Mouse (Mus musculus): Measurements from ENCODE around the gene Pdgfc. TPM values are rescaled to one million over a fixed set of nuclear protein-coding genes. Genes with fewer than 3 reads are reported as not detected.

The Pdgfc gene
- total and polyA plus RNA-seq, 2 experiments, result 1.5 to 2.6 TPM

DNA sequence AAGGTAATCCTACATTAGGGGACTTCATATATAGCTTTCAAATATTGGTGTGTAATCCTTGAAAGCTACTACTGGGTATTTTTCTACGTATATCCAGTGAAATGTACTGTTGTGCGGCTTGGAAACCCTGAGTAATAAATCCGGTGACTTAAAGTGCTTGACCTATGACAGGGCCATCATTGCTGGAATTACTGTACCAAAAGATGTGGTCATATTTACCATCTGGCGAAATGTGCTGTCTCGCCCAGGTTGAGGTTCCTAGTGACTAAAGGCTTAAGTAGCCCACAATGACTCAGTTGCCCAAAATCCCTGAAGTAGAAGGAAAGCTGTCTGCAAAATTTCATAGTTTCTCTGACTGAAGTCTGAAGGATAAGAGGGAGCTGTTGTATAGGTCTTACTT, 127.9 kb downstream of the Pdgfc start:
- WGBS, result 94% methylated on average over 5 of the region's 5 CpGs
- DNase-seq (ENCODE audit: extremely low read depth, low read depth, low spot score), result no peak

GRCm38 (mm10) chr3:81170073-81170809, 134.0 kb downstream of the Pdgfc start:
- no peaks in the 10 kb centered on the region for H3K27me3 ChIP-seq (ENCODE audit: control insufficient read depth, insufficient read depth, low read length)
- no peaks in the 10 kb centered on the region for H3K79me2 ChIP-seq (ENCODE audit: control insufficient read depth, insufficient read depth, low read length)
- TF ChIP-seq POLR2A (IDR thresholded peaks at IDR 0.05; ENCODE audit: extremely low read depth, insufficient read depth, low read length), result no peak
- TF ChIP-seq CTCF (IDR thresholded peaks at IDR 0.05; ENCODE audit: low read depth, low read length), result no peak
- 84% methylated on average over 4 of the region's 4 CpGs for WGBS
- no peak overlapping the region for H3K27ac ChIP-seq (replicated peaks; ENCODE audit: insufficient read depth, low read depth, low read length)
- no peak overlapping the region for H3K4me3 ChIP-seq (ENCODE audit: insufficient read depth, low read depth, low read length)
- H3K9ac ChIP-seq (ENCODE audit: low read depth, low read length), result no peak overlapping the region
- DNase-seq (ENCODE audit: extremely low read depth, low read depth, low spot score), result no peak
- no peaks in the 10 kb centered on the region for H3K4me1 ChIP-seq (ENCODE audit: control insufficient read depth, insufficient read depth, low read length)
- no peaks in the 10 kb centered on the region; the same call in 1 of the 2 replicates for H3K36me3 ChIP-seq (ENCODE audit: control insufficient read depth, insufficient read depth, low read length)

More for the DNA sequence above, 127.9 kb downstream of the Pdgfc start:
- no peak for TF ChIP-seq CTCF (IDR thresholded peaks at IDR 0.05; ENCODE audit: low read depth, low read length)
- no peak for TF ChIP-seq POLR2A (IDR thresholded peaks at IDR 0.05; ENCODE audit: extremely low read depth, insufficient read depth, low read length)
- Histone ChIP-seq H3K4me1 (ENCODE audit: control insufficient read depth, insufficient read depth, low read length) (no peaks in the 10 kb centered on the region), H3K4me3 (ENCODE audit: insufficient read depth, low read depth, low read length) (no peak overlapping the region), H3K27ac (replicated peaks; ENCODE audit: insufficient read depth, low read depth, low read length) (no peak overlapping the region), H3K27me3 (ENCODE audit: control insufficient read depth, insufficient read depth, low read length) (no peaks in the 10 kb centered on the region), H3K9ac (ENCODE audit: low read depth, low read length) (no peak overlapping the region), H3K36me3 (ENCODE audit: control insufficient read depth, insufficient read depth, low read length) (no peaks in the 10 kb centered on the region), H3K79me2 (ENCODE audit: control insufficient read depth, insufficient read depth, low read length) (no peaks in the 10 kb centered on the region)

DNA sequence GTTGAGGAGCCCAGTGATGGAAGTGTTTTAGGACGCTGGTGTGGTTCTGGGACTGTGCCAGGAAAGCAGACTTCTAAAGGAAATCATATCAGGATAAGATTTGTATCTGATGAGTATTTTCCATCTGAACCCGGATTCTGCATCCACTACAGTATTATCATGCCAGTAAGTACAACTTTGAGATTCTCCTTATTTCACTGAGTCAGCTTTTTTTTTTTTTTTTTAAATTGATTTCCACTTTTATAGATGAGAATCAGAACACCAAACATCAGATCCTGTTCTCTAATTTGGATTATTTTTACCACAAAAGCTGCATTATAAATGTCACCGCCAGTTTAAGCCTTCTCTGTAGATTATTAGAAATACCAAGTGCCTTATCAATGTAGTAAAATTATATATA, 138.6 kb downstream of the Pdgfc start:
- TF ChIP-seq POLR2A (IDR thresholded peaks at IDR 0.05; ENCODE audit: extremely low read depth, insufficient read depth, low read length), result no peak
- TF ChIP-seq CTCF (IDR thresholded peaks at IDR 0.05; ENCODE audit: low read depth, low read length), result no peak
- no peaks in the 10 kb centered on the region; the same call in 1 of the 2 replicates for H3K36me3 ChIP-seq (ENCODE audit: control insufficient read depth, insufficient read depth, low read length)
- no peak overlapping the region for H3K4me3 ChIP-seq (ENCODE audit: insufficient read depth, low read depth, low read length)
- no peak overlapping the region for H3K27ac ChIP-seq (replicated peaks; ENCODE audit: insufficient read depth, low read depth, low read length)
- no peak overlapping the region for H3K9ac ChIP-seq (ENCODE audit: low read depth, low read length)
- no peak for DNase-seq (ENCODE audit: extremely low read depth, low read depth, low spot score)
- WGBS, result 83% methylated on average over 3 of the region's 3 CpGs
- no peaks in the 10 kb centered on the region for H3K79me2 ChIP-seq (ENCODE audit: control insufficient read depth, insufficient read depth, low read length)
- no peaks in the 10 kb centered on the region for H3K27me3 ChIP-seq (ENCODE audit: control insufficient read depth, insufficient read depth, low read length)
- H3K4me1 ChIP-seq (ENCODE audit: control insufficient read depth, insufficient read depth, low read length), result no peaks in the 10 kb centered on the region

DNA sequence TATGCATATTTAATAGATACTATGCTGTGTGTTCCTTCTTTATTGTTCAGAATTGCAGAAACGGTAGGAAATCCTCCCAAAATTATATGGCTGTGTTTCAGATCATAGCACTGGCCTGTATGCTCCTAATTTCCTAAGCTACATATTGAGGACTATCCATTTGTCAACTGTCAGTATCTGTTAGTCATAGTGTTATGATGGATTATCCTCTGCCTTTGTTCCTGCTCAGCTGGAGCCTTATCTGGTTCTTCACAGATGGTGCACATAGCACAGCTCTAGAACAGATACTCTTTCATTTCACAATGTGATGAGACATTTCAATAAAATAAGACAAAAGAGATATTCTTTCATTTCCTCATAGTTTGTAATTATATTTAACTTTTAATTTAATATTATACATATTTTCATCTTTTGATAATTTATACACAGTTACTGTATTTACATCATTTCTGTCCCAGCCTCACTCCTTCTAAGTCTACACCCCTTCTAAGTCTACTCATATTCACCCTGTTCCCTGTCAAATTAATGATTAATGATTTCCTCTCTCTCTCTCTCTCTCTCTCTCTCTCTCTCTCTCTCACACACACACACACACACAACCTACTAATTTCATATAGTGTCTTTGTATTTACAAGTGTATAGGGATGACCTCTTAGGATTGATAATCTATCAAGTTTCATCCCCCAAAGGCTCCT, 145.2 kb downstream of the Pdgfc start:
- no peak for TF ChIP-seq CTCF (IDR thresholded peaks at IDR 0.05; ENCODE audit: low read depth, low read length)
- no peak for TF ChIP-seq POLR2A (IDR thresholded peaks at IDR 0.05; ENCODE audit: extremely low read depth, insufficient read depth, low read length)
- 90% methylated on average over 1 of the region's 1 CpGs for WGBS
- Histone ChIP-seq H3K27ac (replicated peaks; ENCODE audit: insufficient read depth, low read depth, low read length) (no peak overlapping the region), H3K79me2 (ENCODE audit: control insufficient read depth, insufficient read depth, low read length) (no peaks in the 10 kb centered on the region), H3K4me3 (ENCODE audit: insufficient read depth, low read depth, low read length) (no peak overlapping the region), H3K27me3 (ENCODE audit: control insufficient read depth, insufficient read depth, low read length) (no peaks in the 10 kb centered on the region), H3K36me3 (ENCODE audit: control insufficient read depth, insufficient read depth, low read length) (no peaks in the 10 kb centered on the region), H3K9ac (ENCODE audit: low read depth, low read length) (no peak overlapping the region), H3K4me1 (ENCODE audit: control insufficient read depth, insufficient read depth, low read length) (no peaks in the 10 kb centered on the region; the same call in 1 of the 2 replicates)
- DNase-seq (ENCODE audit: extremely low read depth, low read depth, low spot score), result no peak

- no peak overlapping the region for H3K27ac ChIP-seq (replicated peaks; ENCODE audit: insufficient read depth, low read depth, low read length)
- no peak for DNase-seq (ENCODE audit: extremely low read depth, low read depth, low spot score)
- TF ChIP-seq CTCF (IDR thresholded peaks at IDR 0.05; ENCODE audit: low read depth, low read length) (no peak), POLR2A (IDR thresholded peaks at IDR 0.05; ENCODE audit: extremely low read depth, insufficient read depth, low read length) (no peak)
- 72% methylated on average over 2 of the region's 2 CpGs for WGBS
- no peaks in the 10 kb centered on the region for H3K4me1 ChIP-seq (ENCODE audit: control insufficient read depth, insufficient read depth, low read length)
- H3K4me3 ChIP-seq (ENCODE audit: insufficient read depth, low read depth, low read length), result no peak overlapping the region
- H3K27me3 ChIP-seq (ENCODE audit: control insufficient read depth, insufficient read depth, low read length), result no peaks in the 10 kb centered on the region
- H3K36me3 ChIP-seq (ENCODE audit: control insufficient read depth, insufficient read depth, low read length), result no peaks in the 10 kb centered on the region
- no peaks in the 10 kb centered on the region for H3K79me2 ChIP-seq (ENCODE audit: control insufficient read depth, insufficient read depth, low read length)
- H3K9ac ChIP-seq (ENCODE audit: low read depth, low read length), result no peak overlapping the region
These were observed 160.7 kb downstream of the Pdgfc start for GRCm38 (mm10) chr3:81196937-81197336.

GRCm38 (mm10) chr3:81197644-81198043, 161.4 kb downstream of the Pdgfc start:
- H3K79me2 ChIP-seq (ENCODE audit: control insufficient read depth, insufficient read depth, low read length), result no peaks in the 10 kb centered on the region
- 93% methylated on average over 4 of the region's 4 CpGs for WGBS
- DNase-seq (ENCODE audit: extremely low read depth, low read depth, low spot score), result no peak
- no peaks in the 10 kb centered on the region for H3K36me3 ChIP-seq (ENCODE audit: control insufficient read depth, insufficient read depth, low read length)
- H3K27me3 ChIP-seq (ENCODE audit: control insufficient read depth, insufficient read depth, low read length), result no peaks in the 10 kb centered on the region
- no peaks in the 10 kb centered on the region for H3K4me1 ChIP-seq (ENCODE audit: control insufficient read depth, insufficient read depth, low read length)
- no peak overlapping the region for H3K4me3 ChIP-seq (ENCODE audit: insufficient read depth, low read depth, low read length)
- no peak for TF ChIP-seq CTCF (IDR thresholded peaks at IDR 0.05; ENCODE audit: low read depth, low read length)
- no peak for TF ChIP-seq POLR2A (IDR thresholded peaks at IDR 0.05; ENCODE audit: extremely low read depth, insufficient read depth, low read length)
- H3K9ac ChIP-seq (ENCODE audit: low read depth, low read length), result no peak overlapping the region
- H3K27ac ChIP-seq (replicated peaks; ENCODE audit: insufficient read depth, low read depth, low read length), result no peak overlapping the region

Measured in liver, adult 2 months (tissue).